Mouse (Mus musculus) forebrain, embryonic 10.5 days (tissue): ENCODE measurements around the gene Polr3g. TPM values are rescaled to one million over a fixed set of nuclear protein-coding genes. Genes with fewer than 3 reads are reported as not detected.
A peak's percentile ranks its signal among the peaks of the same experiment; 100 is the strongest.
"Not testable (repeated sequence)": the region's sequence is repeated elsewhere in the genome, so short reads cannot be mapped to it uniquely, and the experiment has no call there.

Source experiments
- DNase-seq: peaks from one replicate; pipeline ENCODE4 v3.0.0-alpha.2; 2017; ENCODE audit warnings: low spot score; ENCODE audit errors: extremely low spot score
- H3K27ac ChIP-seq: fragments of 300-500 bp; sonication (generic); 2 replicates; pipeline ENCODE4 v1.5.1; 2016; ENCODE audit warnings: mild to moderate bottlenecking
- H3K27me3 ChIP-seq: fragments of 300-500 bp; sonication (generic); 2 replicates; pipeline ENCODE4 v1.6.1; 2016; ENCODE audit warnings: mild to moderate bottlenecking; ENCODE audit not compliant: poor library complexity, severe bottlenecking
- H3K36me3 ChIP-seq: fragments of 300-500 bp; sonication (generic); replicated peaks from 2 replicates; pipeline ENCODE4 v1.6.1; 2016; ENCODE audit warnings: mild to moderate bottlenecking, moderate library complexity
- H3K4me1 ChIP-seq: fragments of 300-500 bp; sonication (generic); 2 replicates; pipeline ENCODE4 v1.6.1; 2016
- H3K4me3 ChIP-seq: fragments of 300-500 bp; sonication (generic); 2 replicates; pipeline ENCODE4 v1.5.1; 2016; ENCODE audit warnings: mild to moderate bottlenecking, moderate library complexity
- H3K9me3 ChIP-seq: fragments of 300-500 bp; sonication (generic); 2 replicates; pipeline ENCODE4 v1.6.1; 2016; ENCODE audit warnings: mild to moderate bottlenecking, moderate library complexity
- whole genome bisulfite sequencing: fragments of 180-500 bp; shearing (Covaris S2); methylation state at CpG from one replicate; pipeline ENCODE4 v1.1.7; 2016; 5-methylcytosine and 5-hydroxymethylcytosine counted together
- polyA plus RNA-seq: library from polyadenylated mRNA; unstranded; fragments of >200 nt; fragmentation: Nextera tagmentation; extraction: Ambion mirVana; gene quantifications from 2 replicates; pipeline ENCODE4 v1.2.1, GENCODE M21; 2016

Polr3g gene
- 21.7 and 24.3 TPM in 2 replicates for polyA plus RNA-seq

DNA sequence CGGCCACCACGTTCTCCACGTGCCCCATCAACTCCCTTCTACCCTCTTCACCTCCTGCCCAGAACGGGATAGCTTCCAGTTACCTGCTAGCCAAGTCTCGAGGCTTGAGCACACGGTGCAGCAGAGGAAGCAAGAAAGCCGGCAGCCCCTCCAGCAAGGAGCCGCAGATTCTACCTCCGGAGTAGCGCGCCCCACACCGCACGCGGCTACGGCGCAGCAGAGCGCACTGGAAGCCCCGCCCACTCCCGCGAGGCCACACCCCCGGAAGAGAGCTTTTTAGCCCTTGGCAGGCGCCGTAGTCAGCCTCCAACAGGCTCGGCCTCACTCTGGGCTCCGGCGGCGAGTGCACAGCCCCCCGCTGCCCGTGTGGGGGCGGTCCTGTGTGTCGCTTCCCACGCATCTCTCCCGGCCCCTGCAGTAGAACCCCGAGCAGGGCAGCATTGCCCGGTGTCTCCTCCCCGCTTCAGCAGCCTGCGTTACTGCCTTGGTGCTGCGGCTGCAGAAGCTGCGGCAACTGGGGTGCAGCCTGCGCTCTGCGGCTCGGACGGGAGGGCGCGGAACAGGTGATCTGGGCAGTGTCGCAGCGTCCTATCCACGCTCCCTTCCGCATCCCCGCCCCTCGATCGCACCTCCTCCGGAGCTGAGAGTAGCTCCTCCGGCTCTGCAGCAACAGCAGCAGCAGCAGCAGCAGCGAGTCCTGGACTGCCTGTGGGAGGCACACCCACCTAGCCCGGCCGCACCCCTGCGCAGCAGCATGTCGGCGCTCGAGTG is at the start of gene Polr3g, which contains the start of gene Mblac2:
TSS of gene Polr3g (minus strand) at position 239 of the 771 bp plus-strand sequence.
TSS of gene Mblac2 (plus strand) at position 567 of the 771 bp plus-strand sequence.
- H3K27ac ChIP-seq: peak within 1 kb of the TSS; percentile 89
- H3K36me3 ChIP-seq: 0 out of 2 replicates have a peak, but pooled peaks cover 6% of the 10 kb centered on the region
- peak within 1 kb of the TSS; percentile 85 for H3K4me3 ChIP-seq
- H3K27me3 ChIP-seq: peaks cover 7% of the 10 kb centered on the region; the same call in 1 of the 2 replicates
- DNase-seq: peak; percentile 93
- peaks cover 29% of the 10 kb centered on the region for H3K4me1 ChIP-seq
- under 1% methylated on average over 61 of the region's 61 CpGs for WGBS
- no peaks in the 10 kb centered on the region for H3K9me3 ChIP-seq

GRCm38 (mm10) chr13:81760379-81760778 is 49.6 kb upstream of the Polr3g start:
- no peaks in the 10 kb centered on the region for H3K9me3 ChIP-seq
- H3K4me1 ChIP-seq: peaks cover 4% of the 10 kb centered on the region; the same call in 1 of the 2 replicates
- H3K36me3 ChIP-seq: no peaks in the 10 kb centered on the region
- 30% methylated on average over 3 of the region's 3 CpGs for WGBS
- no peaks in the 10 kb centered on the region for H3K27me3 ChIP-seq
- H3K27ac ChIP-seq: no peak overlapping the region
- DNase-seq: peak; percentile 31
- H3K4me3 ChIP-seq: no peak overlapping the region

DNA sequence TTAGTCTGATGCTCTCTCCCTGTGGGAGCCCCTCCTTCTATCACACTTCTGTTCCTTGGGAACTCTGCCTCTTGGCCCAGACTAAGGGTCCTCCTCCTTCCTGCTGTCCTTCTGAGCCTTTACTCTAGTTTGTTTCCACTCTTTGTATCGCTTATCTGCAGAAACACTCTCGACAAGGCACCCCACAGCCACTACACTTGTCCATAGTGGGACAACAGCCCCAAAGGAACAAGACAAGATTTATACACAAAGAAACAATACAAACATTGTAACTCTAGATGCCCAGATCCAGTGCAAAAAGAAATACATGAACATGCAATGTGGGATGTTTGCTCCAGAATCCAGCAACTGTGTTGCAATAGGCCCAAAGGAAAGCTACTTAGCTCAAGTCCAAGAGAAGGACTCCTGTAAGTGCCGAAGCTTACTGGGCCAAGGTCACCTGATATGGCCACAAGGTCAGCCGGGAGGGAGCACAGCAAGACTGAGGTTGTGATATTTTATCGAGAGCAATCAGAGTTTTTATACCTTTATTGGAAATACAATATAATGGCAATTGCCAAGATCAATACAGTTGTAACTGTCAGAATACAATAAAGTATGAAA is 46.3 kb upstream of the Polr3g start:
- Histone ChIP-seq H3K4me1 (no peaks in the 10 kb centered on the region), H3K27me3 (no peaks in the 10 kb centered on the region), H3K9me3 (no peaks in the 10 kb centered on the region), H3K36me3 (no peaks in the 10 kb centered on the region), H3K4me3 (no peak overlapping the region), H3K27ac (no peak overlapping the region)
- no peak for DNase-seq
- WGBS: 93% methylated on average over 5 of the region's 5 CpGs

DNA sequence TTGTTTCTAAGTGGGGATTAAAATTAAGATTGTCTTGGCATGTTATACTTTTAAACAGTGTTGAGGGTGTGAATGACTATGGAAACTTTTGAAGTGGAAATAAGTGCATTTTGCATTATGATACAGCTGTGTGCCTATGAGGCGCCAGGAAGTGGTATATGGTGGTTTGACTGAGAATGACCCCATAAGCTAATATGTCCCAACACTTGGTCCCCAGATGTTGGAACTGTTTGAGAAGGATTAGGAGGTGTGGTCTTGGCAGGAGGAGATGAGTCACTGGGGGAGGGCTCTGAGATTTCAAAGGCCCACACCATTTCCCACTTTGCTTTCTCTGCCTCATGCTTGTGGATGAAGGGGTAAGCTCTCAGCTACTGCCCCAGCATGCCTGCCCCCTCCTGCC is 44.5 kb upstream of the Polr3g start:
- DNase-seq: no peak
- no peaks in the 10 kb centered on the region for H3K4me1 ChIP-seq
- H3K36me3 ChIP-seq: no peaks in the 10 kb centered on the region
- no peak overlapping the region for H3K27ac ChIP-seq
- no peaks in the 10 kb centered on the region for H3K27me3 ChIP-seq
- 97% methylated on average over 1 of the region's 1 CpGs for WGBS
- H3K4me3 ChIP-seq: no peak overlapping the region
- no peaks in the 10 kb centered on the region for H3K9me3 ChIP-seq

- Histone ChIP-seq H3K36me3 (no peaks in the 10 kb centered on the region), H3K9me3 (no peaks in the 10 kb centered on the region), H3K27me3 (no peaks in the 10 kb centered on the region), H3K4me3 (no peak overlapping the region), H3K4me1 (no peaks in the 10 kb centered on the region), H3K27ac (no peak overlapping the region)
- DNase-seq: no peak
Observed at GRCm38 (mm10) chr13:81754878-81755277, 44.1 kb upstream of the Polr3g start.

GRCm38 (mm10) chr13:81744092-81744396 is 33.2 kb upstream of the Polr3g start:
- Histone ChIP-seq H3K27ac (no peak overlapping the region), H3K4me3 (no peak overlapping the region), H3K4me1 (peaks cover 12% of the 10 kb centered on the region), H3K27me3 (no peaks in the 10 kb centered on the region), H3K36me3 (no peaks in the 10 kb centered on the region), H3K9me3 (peaks cover 8% of the 10 kb centered on the region)
- WGBS: 36% methylated on average over 2 of the region's 2 CpGs
- DNase-seq: no peak

- no peaks in the 10 kb centered on the region for H3K27me3 ChIP-seq
- peaks cover 12% of the 10 kb centered on the region for H3K4me1 ChIP-seq
- H3K27ac ChIP-seq: no peak overlapping the region
- WGBS: 44% methylated on average over 10 of the region's 10 CpGs
- H3K4me3 ChIP-seq: no peak overlapping the region
- no peak for DNase-seq
- H3K36me3 ChIP-seq: no peaks in the 10 kb centered on the region
- peaks cover 8% of the 10 kb centered on the region for H3K9me3 ChIP-seq
Observed at GRCm38 (mm10) chr13:81743391-81744091, 32.7 kb upstream of the Polr3g start.

- H3K4me1 ChIP-seq: peaks cover 12% of the 10 kb centered on the region
- H3K9me3 ChIP-seq: no peaks in the 10 kb centered on the region
- no peaks in the 10 kb centered on the region for H3K36me3 ChIP-seq
- no peak overlapping the region for H3K27ac ChIP-seq
- H3K27me3 ChIP-seq: no peaks in the 10 kb centered on the region
- no peak overlapping the region for H3K4me3 ChIP-seq
- 61% methylated on average over 3 of the region's 3 CpGs for WGBS
- no peak for DNase-seq
Observed at GRCm38 (mm10) chr13:81740898-81741297, 30.1 kb upstream of the Polr3g start.

DNA sequence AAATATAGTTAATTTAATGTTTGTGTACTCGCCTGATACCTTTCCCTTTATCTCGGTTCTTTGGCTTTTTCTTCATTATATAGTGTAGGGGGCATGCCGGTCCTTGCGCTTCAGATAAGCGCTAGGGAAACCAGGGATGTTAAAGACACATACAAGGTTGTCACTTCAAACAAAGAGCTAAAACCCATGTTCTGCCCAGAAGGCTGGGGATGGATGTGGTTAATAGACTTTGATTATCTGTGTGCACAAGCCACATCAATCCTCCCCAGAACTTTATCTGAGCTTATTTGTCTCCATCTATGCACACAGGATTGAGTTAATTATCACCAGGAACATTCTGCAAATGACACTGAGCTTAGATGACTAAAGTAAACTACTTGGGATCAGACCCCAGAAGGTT is 25.8 kb upstream of the Polr3g start:
- 86% methylated on average over 5 of the region's 5 CpGs for WGBS

GRCm38 (mm10) chr13:81730362-81730761 is 19.5 kb upstream of the Polr3g start:
- 98% methylated on average over 1 of the region's 1 CpGs for WGBS
- no peak overlapping the region for H3K4me3 ChIP-seq
- H3K4me1 ChIP-seq: no peaks in the 10 kb centered on the region
- DNase-seq: no peak
- H3K36me3 ChIP-seq: no peaks in the 10 kb centered on the region
- no peaks in the 10 kb centered on the region for H3K27me3 ChIP-seq
- no peaks in the 10 kb centered on the region for H3K9me3 ChIP-seq
- no peak overlapping the region for H3K27ac ChIP-seq

More for the DNA sequence above, 25.8 kb upstream of the Polr3g start:
- Histone ChIP-seq H3K9me3 (no peaks in the 10 kb centered on the region), H3K4me3 (no peak overlapping the region), H3K27me3 (no peaks in the 10 kb centered on the region), H3K4me1 (no peaks in the 10 kb centered on the region), H3K36me3 (no peaks in the 10 kb centered on the region), H3K27ac (no peak overlapping the region)
- no peak for DNase-seq

GRCm38 (mm10) chr13:81729102-81729501 is 18.3 kb upstream of the Polr3g start:
- 89% methylated on average over 4 of the region's 4 CpGs for WGBS
- no peak overlapping the region for H3K4me3 ChIP-seq
- no peak overlapping the region for H3K27ac ChIP-seq
- DNase-seq: no peak
- no peaks in the 10 kb centered on the region for H3K27me3 ChIP-seq
- no peaks in the 10 kb centered on the region for H3K36me3 ChIP-seq
- H3K9me3 ChIP-seq: no peaks in the 10 kb centered on the region
- H3K4me1 ChIP-seq: no peaks in the 10 kb centered on the region

DNA sequence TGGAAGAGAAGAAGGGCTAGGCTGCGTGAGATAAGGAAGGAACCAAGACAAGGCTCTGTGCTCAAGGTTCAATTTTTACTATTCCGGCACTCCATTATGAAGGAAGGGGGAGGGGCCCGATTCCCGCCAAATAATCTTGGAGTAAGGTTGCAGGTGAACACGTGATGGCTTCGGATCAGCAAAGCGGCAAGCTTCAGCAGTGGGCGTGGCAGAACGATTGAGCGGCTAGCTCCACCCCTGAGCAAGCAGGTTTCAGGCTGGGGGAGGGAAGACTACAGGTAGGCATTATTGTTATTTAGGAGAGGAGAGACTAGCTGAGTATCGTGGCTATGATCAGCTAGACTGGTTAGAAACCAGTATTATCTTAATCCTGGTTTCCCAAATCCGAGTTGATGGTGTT is 17.3 kb upstream of the Polr3g start:
- 58% methylated on average over 12 of the region's 12 CpGs for WGBS
- H3K9me3 ChIP-seq, H3K36me3 ChIP-seq, H3K27me3 ChIP-seq, H3K4me1 ChIP-seq, H3K27ac ChIP-seq, H3K4me3 ChIP-seq, DNase-seq: not testable (repeated sequence)

GRCm38 (mm10) chr13:81713896-81714295 is 3.1 kb upstream of the Polr3g start:
- Histone ChIP-seq H3K9me3 (no peaks in the 10 kb centered on the region), H3K36me3 (no peaks in the 10 kb centered on the region), H3K27me3 (peaks cover 7% of the 10 kb centered on the region; the same call in 1 of the 2 replicates), H3K27ac (no peak overlapping the region), H3K4me1 (peaks cover 29% of the 10 kb centered on the region), H3K4me3 (no peak overlapping the region)
- DNase-seq: no peak
- 92% methylated on average over 1 of the region's 1 CpGs for WGBS
